Mouse (Mus musculus) limb, embryonic 12.5 days (tissue): Measurements from ENCODE around the gene Ggta1. TPM values are rescaled to one million over a fixed set of nuclear protein-coding genes. Genes with fewer than 3 reads are reported as not detected.

Experiments used
- polyA plus RNA-seq: library from polyadenylated mRNA; unstranded; fragments of >200 nt; fragmentation: Nextera tagmentation; extraction: Ambion mirVana; gene quantifications from 2 replicates; pipeline ENCODE4 v1.2.1, GENCODE M21; 2016

The Ggta1 gene
- polyA plus RNA-seq, 1 experiment from 2014 or later, result 7.8 TPM

Other genes with a start within 250 kb of the Ggta1 start
- gene Gsn, start 206.9 kb downstream of the Ggta1 start, polyA plus RNA-seq, result 45.2 and 52.5 TPM in 2 replicates
- gene Stom, start 126.3 kb downstream of the Ggta1 start, polyA plus RNA-seq, result 12.2 and 12.7 TPM in 2 replicates
- not detected in 2 replicates for gene 4930568D16Rik, start 95.5 kb downstream of the Ggta1 start, polyA plus RNA-seq
- not detected in 2 replicates for gene 4930402F06Rik, start 66.1 kb downstream of the Ggta1 start, polyA plus RNA-seq
- 65.7 and 72.3 TPM in 2 replicates for gene Dab2ip, start 95.0 kb upstream of the Ggta1 start, polyA plus RNA-seq